Mouse (Mus musculus) inflammation-experienced regulatory T-cells, adult 16 weeks (primary cell): ENCODE data around the gene Gm7257. TPM values are rescaled to one million over a fixed set of nuclear protein-coding genes. Genes with fewer than 3 reads are reported as not detected.

Experiments used
- polyA plus RNA-seq: library from polyadenylated mRNA; unstranded; fragments of 100-300 nt; shearing (Covaris generic); gene quantifications from one replicate; pipeline ENCODE4 v1.2.1, GENCODE M21; 2017

Gm7257 gene
- polyA plus RNA-seq: not detected

DNA sequence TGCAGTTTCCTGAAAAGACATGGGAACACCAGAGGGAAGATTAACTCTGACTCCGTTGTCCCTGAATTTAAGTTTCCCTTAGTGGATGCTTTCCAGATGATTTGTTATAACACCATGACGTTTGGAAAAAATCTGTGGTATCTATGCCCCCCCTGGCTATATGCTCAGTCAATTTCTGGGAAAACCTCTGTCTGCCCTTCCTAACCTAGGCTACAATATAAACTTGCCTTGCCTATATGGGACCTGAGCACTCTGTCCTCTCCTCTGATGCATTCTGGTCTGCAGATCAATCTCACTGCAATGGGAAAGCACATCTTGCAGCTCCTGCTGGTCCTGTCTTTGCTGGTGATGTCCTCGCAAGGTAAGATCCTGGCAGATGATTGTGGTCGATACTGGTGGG lies at the start of gene Gm7257:
Gene Gm7257, plus strand, starts transcription at position 301 of the 400 bp plus-strand sequence.

DNA sequence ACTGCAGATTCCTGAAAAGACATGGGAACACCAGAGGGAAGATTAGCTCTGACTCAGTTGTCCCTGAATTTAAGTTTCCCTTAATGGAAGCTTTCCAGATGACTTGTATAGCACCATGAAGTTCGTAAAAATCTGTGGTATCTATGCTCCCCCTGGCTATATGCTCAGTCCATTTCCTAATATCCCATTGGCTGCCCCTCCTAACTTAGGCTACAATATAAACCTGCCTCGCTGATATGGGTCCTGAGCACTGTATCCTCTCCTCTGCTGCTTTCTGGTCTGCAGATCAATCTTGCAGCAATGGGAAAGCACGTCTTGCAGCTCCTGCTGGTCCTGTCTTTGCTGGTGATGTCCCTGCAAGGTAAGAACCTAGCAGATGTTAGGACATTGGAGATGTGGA lies 43.7 kb downstream of the Gm7257 start, which contains the start of gene Gm9513:
Gene Gm9513, plus strand, starts transcription at position 301 of the 400 bp plus-strand sequence.

Other genes with a start within 250 kb of the Gm7257 start
- not detected for gene Gm9513, start 43.8 kb downstream of the Gm7257 start, polyA plus RNA-seq
- gene Gm5615, start 110.1 kb downstream of the Gm7257 start, polyA plus RNA-seq: not detected
- gene Gm17689, start 150.8 kb downstream of the Gm7257 start, polyA plus RNA-seq: not detected
- not detected for gene A630095E13Rik, start 211.5 kb downstream of the Gm7257 start, polyA plus RNA-seq